Mouse (Mus musculus) liver, embryonic 11.5 days (tissue): ENCODE data around the gene Osbpl9. TPM values are rescaled to one million over a fixed set of nuclear protein-coding genes. Genes with fewer than 3 reads are reported as not detected.
A peak's percentile ranks its signal among the peaks of the same experiment; 100 is the strongest.

ENCODE experiments used
- ATAC-seq: fragments of 200-750 bp; cut with Nextera tagmentation; replicated peaks from 2 replicates; pipeline ENCODE4 v1.8.0; 2017; ENCODE audit warnings: moderate number of reproducible peaks, mild to moderate bottlenecking, moderate TSS enrichment, moderate library complexity; ENCODE audit not compliant: low FRiP score
- DNase-seq: peaks from one replicate; pipeline ENCODE4 v3.0.0-alpha.2; 2017; ENCODE audit warnings: low spot score
- H3K27ac ChIP-seq: fragments of 300-500 bp; sonication (generic); 2 replicates; pipeline ENCODE4 v1.5.1; 2014; ENCODE audit warnings: mild to moderate bottlenecking, low read depth, low read length, control low read depth
- H3K27me3 ChIP-seq: fragments of 300-500 bp; sonication (generic); replicated peaks from 2 replicates; pipeline ENCODE4 v1.6.1; 2014; ENCODE audit warnings: low read length, mixed read lengths; ENCODE audit not compliant: control insufficient read depth, insufficient read depth
- H3K36me3 ChIP-seq: fragments of 300-500 bp; sonication (generic); 2 replicates; pipeline ENCODE4 v1.6.1; 2014; ENCODE audit warnings: mild to moderate bottlenecking, low read length, moderate library complexity, mixed read lengths; ENCODE audit not compliant: control insufficient read depth, insufficient read depth
- H3K4me1 ChIP-seq: fragments of 300-500 bp; sonication (generic); replicated peaks from 2 replicates; pipeline ENCODE4 v1.6.1; 2014; ENCODE audit warnings: low read length, mixed read lengths; ENCODE audit not compliant: control insufficient read depth, insufficient read depth
- H3K4me2 ChIP-seq: fragments of 300-500 bp; sonication (generic); 2 replicates; pipeline ENCODE4 v1.6.1; 2014; ENCODE audit warnings: mild to moderate bottlenecking, control low read depth, moderate library complexity
- H3K4me3 ChIP-seq: fragments of 300-500 bp; sonication (generic); 2 replicates; pipeline ENCODE4 v1.5.1; 2014; ENCODE audit warnings: low read depth, low read length, control low read depth
- H3K9ac ChIP-seq: fragments of 300-500 bp; sonication (generic); 2 replicates; pipeline ENCODE4 v1.6.1; 2014; ENCODE audit warnings: low read depth, low read length, control low read depth
- H3K9me3 ChIP-seq: fragments of 300-500 bp; sonication (generic); 2 replicates; pipeline ENCODE4 v1.6.1; 2016; ENCODE audit warnings: low read length, inconsistent platforms, mixed read lengths; ENCODE audit not compliant: control insufficient read depth
- WGBS: fragments of 180-500 bp; shearing (Covaris S2); extraction: QIAGEN DNeasy Blood & Tissue Kit; methylation state at CpG from one replicate; pipeline ENCODE4 v1.1.7; 2014; 5-methylcytosine and 5-hydroxymethylcytosine counted together
- polyA plus RNA-seq: library from polyadenylated mRNA; unstranded; fragments of >200 nt; fragmentation: Nextera tagmentation; extraction: Ambion mirVana; gene quantifications from 2 replicates; pipeline ENCODE4 v1.2.1, GENCODE M21; 2014

Gene Osbpl9
- polyA plus RNA-seq, 1 experiment from 2014 or later, result 40.6 TPM

- Histone ChIP-seq H3K27ac (no peak overlapping the region), H3K4me1 (no peaks in the 10 kb centered on the region), H3K9me3 (no peaks in the 10 kb centered on the region), H3K27me3 (no peaks in the 10 kb centered on the region), H3K4me3 (no peak overlapping the region), H3K9ac (no peak overlapping the region), H3K36me3 (peaks cover 16% of the 10 kb centered on the region), H3K4me2 (no peak overlapping the region)
- ATAC-seq (no peak), DNase-seq (no peak)
- WGBS, result 92% methylated on average over 6 of the region's 6 CpGs
These were observed 137.1 kb downstream of the Osbpl9 start for GRCm38 (mm10) chr4:109064941-109065340.

- Histone ChIP-seq H3K9me3 (no peaks in the 10 kb centered on the region), H3K4me3 (no peak overlapping the region), H3K9ac (no peak overlapping the region), H3K4me2 (no peak overlapping the region), H3K27me3 (no peaks in the 10 kb centered on the region), H3K4me1 (no peaks in the 10 kb centered on the region), H3K27ac (no peak overlapping the region), H3K36me3 (peaks cover 42% of the 10 kb centered on the region)
- no peak for DNase-seq
- ATAC-seq, result no peak
- WGBS, result 88% methylated on average over 4 of the region's 4 CpGs
These were observed 142.7 kb downstream of the Osbpl9 start for GRCm38 (mm10) chr4:109059255-109059821.

GRCm38 (mm10) chr4:109057640-109058039, 144.4 kb downstream of the Osbpl9 start:
- Histone ChIP-seq H3K27me3 (no peaks in the 10 kb centered on the region), H3K4me1 (no peaks in the 10 kb centered on the region), H3K9me3 (no peaks in the 10 kb centered on the region), H3K9ac (no peak overlapping the region), H3K36me3 (peaks cover 45% of the 10 kb centered on the region), H3K4me2 (no peak overlapping the region), H3K27ac (no peak overlapping the region), H3K4me3 (no peak overlapping the region)
- 88% methylated on average over 8 of the region's 8 CpGs for WGBS
- DNase-seq (no peak), ATAC-seq (no peak)

DNA sequence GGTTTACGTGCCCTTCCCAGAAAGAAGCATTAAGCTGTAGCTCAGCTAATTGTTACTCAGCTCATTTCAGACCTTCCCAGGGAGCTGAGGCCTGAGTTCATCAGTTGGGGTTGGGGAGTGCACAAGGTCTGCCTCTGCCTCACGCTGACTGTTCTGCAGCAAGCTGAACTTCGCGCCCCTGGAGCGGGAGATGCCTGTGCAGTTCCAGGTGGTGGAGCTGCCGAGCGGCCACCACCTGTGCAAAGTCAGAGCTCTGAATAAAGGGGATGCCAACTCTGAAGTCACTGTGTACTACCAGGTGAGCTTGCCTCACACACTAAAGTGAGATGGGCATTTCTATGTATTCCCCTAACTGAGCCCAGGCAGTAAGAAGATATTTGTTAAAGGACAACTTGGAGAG, 145.7 kb downstream of the Osbpl9 start:
- Histone ChIP-seq H3K36me3 (peaks cover 42% of the 10 kb centered on the region), H3K4me3 (no peak overlapping the region), H3K27me3 (no peaks in the 10 kb centered on the region), H3K4me2 (no peak overlapping the region), H3K9ac (no peak overlapping the region), H3K9me3 (no peaks in the 10 kb centered on the region), H3K27ac (no peak overlapping the region), H3K4me1 (no peaks in the 10 kb centered on the region)
- DNase-seq (no peak), ATAC-seq (no peak)
- 89% methylated on average over 7 of the region's 7 CpGs for WGBS

DNA sequence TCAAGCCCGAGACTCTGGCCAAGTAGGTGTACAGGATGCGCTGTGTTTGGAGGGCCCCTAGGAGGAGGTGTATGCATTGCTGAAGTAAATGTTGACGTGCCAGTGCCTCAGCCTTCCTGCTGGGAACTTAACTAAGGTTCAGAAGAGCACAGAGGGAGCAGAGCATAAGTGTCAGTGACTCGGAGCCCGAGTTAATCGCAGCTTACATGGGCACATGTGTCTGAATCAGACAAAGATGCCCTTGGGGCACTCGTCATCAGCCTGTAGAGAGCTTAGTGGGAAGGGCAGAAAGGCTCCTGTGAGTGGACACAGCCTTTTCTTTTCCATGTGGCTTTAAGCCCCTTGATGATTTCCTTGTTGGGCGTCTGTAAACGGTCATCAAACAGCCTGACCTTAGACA, 148.1 kb downstream of the Osbpl9 start:
- H3K4me1 ChIP-seq, result no peaks in the 10 kb centered on the region
- H3K36me3 ChIP-seq, result peaks cover 38% of the 10 kb centered on the region
- ATAC-seq, result no peak
- no peak for DNase-seq
- no peak overlapping the region for H3K4me3 ChIP-seq
- no peak overlapping the region for H3K4me2 ChIP-seq
- no peaks in the 10 kb centered on the region for H3K9me3 ChIP-seq
- H3K27me3 ChIP-seq, result no peaks in the 10 kb centered on the region
- no peak overlapping the region for H3K9ac ChIP-seq
- WGBS, result 88% methylated on average over 9 of the region's 9 CpGs
- no peak overlapping the region for H3K27ac ChIP-seq

DNA sequence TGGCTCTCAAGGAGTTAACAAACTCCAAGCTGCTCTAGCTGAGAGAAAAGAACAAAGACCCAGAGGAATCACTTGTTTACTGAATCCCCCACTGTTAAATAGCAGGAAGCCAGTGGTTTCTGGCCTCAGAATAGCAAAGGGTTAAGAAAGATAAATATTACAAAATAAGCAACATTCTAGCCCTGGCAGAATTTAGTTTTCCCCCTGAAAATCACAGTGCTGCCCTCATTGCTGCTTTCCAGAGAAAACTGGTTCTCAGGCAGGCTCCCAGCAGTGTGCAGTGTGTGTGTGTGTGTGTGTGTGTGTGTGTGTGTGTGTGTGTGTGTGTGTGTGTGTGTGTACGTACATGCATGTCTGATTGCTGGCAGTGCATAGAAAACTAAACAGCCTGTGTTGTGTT, 149.8 kb downstream of the Osbpl9 start:
- Histone ChIP-seq H3K36me3 (peaks cover 30% of the 10 kb centered on the region), H3K9me3 (no peaks in the 10 kb centered on the region), H3K4me3 (no peak overlapping the region), H3K4me1 (no peaks in the 10 kb centered on the region), H3K9ac (no peak overlapping the region), H3K4me2 (no peak overlapping the region; the same call in 1 of the 2 replicates), H3K27ac (peak overlapping the region; percentile 71), H3K27me3 (no peaks in the 10 kb centered on the region)
- WGBS, result 58% methylated on average over 1 of the region's 1 CpGs
- DNase-seq (no peak), ATAC-seq (peak; percentile 34; the same call in 1 of the 2 replicates)

DNA sequence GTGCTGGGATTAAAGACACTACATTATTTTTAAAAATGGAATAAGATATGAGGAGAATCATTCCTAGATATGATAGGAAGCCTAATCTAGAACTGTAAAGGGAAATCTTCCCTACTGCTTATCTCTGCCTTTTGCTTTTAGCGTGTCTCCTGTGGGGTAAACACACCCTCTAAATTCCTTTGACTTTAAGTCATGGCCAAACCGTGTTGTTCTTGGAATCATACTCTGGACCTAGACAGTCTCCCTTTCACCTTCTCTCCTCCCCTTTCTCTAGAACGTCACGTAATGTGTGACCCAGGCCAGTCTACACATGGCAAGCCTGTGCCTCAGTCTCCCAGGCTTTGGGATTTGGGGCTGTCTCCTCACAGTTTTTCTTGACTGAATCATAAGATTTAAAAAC, 153.8 kb downstream of the Osbpl9 start:
- Histone ChIP-seq H3K4me3 (no peak overlapping the region), H3K4me2 (no peak overlapping the region), H3K27me3 (no peaks in the 10 kb centered on the region), H3K9ac (no peak overlapping the region), H3K9me3 (no peaks in the 10 kb centered on the region), H3K36me3 (peaks cover 33% of the 10 kb centered on the region; the same call in 1 of the 2 replicates), H3K4me1 (no peaks in the 10 kb centered on the region), H3K27ac (no peak overlapping the region)
- DNase-seq (no peak), ATAC-seq (no peak)
- WGBS, result 68% methylated on average over 4 of the region's 4 CpGs

- WGBS, result 88% methylated on average over 5 of the region's 5 CpGs
These were observed 158.3 kb downstream of the Osbpl9 start for GRCm38 (mm10) chr4:109043756-109044155.

DNA sequence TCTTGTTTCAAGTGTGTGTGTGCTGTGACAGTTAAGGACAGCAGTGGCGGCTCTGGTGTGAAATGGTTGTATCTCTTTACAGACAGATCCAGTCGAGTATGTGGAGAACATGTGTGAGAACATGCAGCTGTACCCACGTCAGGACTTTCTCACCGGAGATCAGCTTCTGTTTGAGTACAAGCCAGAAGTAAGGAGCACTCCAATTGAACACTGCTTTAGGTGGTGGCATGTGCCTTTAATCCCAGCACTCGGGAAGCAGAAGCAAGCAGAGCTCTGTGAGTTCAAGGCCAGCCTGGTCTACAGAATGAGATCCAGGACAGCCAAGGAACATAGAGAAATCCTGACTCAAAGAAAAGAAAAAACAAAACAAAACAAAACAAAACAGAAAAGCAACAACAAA, 158.8 kb downstream of the Osbpl9 start:
- Histone ChIP-seq H3K9ac (no peak overlapping the region), H3K9me3 (no peaks in the 10 kb centered on the region), H3K4me2 (no peak overlapping the region), H3K36me3 (peaks cover 34% of the 10 kb centered on the region), H3K27me3 (no peaks in the 10 kb centered on the region), H3K27ac (no peak overlapping the region), H3K4me1 (no peaks in the 10 kb centered on the region), H3K4me3 (no peak overlapping the region)
- ATAC-seq, result no peak
- 86% methylated on average over 5 of the region's 5 CpGs for WGBS
- no peak for DNase-seq

More at GRCm38 (mm10) chr4:109043756-109044155, 158.3 kb downstream of the Osbpl9 start:
- peaks cover 34% of the 10 kb centered on the region for H3K36me3 ChIP-seq
- DNase-seq (no peak), ATAC-seq (no peak)
- no peak overlapping the region for H3K4me2 ChIP-seq
- H3K9me3 ChIP-seq, result no peaks in the 10 kb centered on the region
- H3K4me3 ChIP-seq, result no peak overlapping the region
- no peak overlapping the region for H3K27ac ChIP-seq
- H3K4me1 ChIP-seq, result no peaks in the 10 kb centered on the region
- no peak overlapping the region for H3K9ac ChIP-seq
- no peaks in the 10 kb centered on the region for H3K27me3 ChIP-seq
